17 mouse cellular contexts compared by ENCODE assay signal in genomic region chr4:148888229-148888628, GRCm38 (mm10).
"Had no signal": no experiment of that assay in that cellular context is flagged by ENCODE, and none has a peak within 500 bp of the region (broad histone marks: within the 10 kb centered on the region; RNA-seq: fewer than 3 reads in every experiment).

No protein-coding gene starts in this region.

- H3K36me3 ChIP-seq: limb, embryonic 12.5 days; limb, embryonic 15.5 days; neural tube, embryonic 12.5 days; neural tube, embryonic 15.5 days had no signal

- H3K27ac ChIP-seq: limb, embryonic 12.5 days; limb, embryonic 15.5 days; liver, embryonic 14.5 days; macrophage; neural tube, embryonic 12.5 days; neural tube, embryonic 15.5 days had no signal

- DNase-seq: kidney, adult 18-20 months; kidney, adult 9 months; kidney, postnatal 14 days; kidney, postnatal 4 days; left cerebral cortex, postnatal 4 days; liver, postnatal 0 days; lung, embryonic 14.5 days; thymus, adult 18-20 months; thymus, postnatal 36 days had no signal

- H3K4me2 ChIP-seq: limb, embryonic 12.5 days; limb, embryonic 15.5 days; liver, embryonic 11.5 days; lung, embryonic 14.5 days; neural tube, embryonic 12.5 days; neural tube, embryonic 15.5 days had no signal

- H3K9ac ChIP-seq: limb, embryonic 12.5 days; limb, embryonic 15.5 days; liver, embryonic 14.5 days; liver, postnatal 0 days; lung, embryonic 14.5 days; neural tube, embryonic 12.5 days; neural tube, embryonic 15.5 days had no signal

- ATAC-seq: liver, postnatal 0 days; lung, postnatal 0 days had no signal

- H3K9me3 ChIP-seq: limb, embryonic 12.5 days; limb, embryonic 15.5 days; neural tube, embryonic 12.5 days; neural tube, embryonic 15.5 days had no signal

- H3K4me3 ChIP-seq: limb, embryonic 12.5 days; limb, embryonic 15.5 days; neural tube, embryonic 12.5 days; neural tube, embryonic 15.5 days had no signal
